Mouse (Mus musculus): ENCODE measurements at regions not wholly inside any gene's neighbourhood (a gene's known extent, or its start where the extent isn't known, plus 50 kb on each side); places are given as distances from the start of the nearest gene placed in this dataset.
A peak's percentile ranks its signal among the peaks of the same experiment; 100 is the strongest.
"Not testable (repeated sequence)": the region's sequence is repeated elsewhere in the genome, so short reads cannot be mapped to it uniquely, and the experiment has no call there.

DNA sequence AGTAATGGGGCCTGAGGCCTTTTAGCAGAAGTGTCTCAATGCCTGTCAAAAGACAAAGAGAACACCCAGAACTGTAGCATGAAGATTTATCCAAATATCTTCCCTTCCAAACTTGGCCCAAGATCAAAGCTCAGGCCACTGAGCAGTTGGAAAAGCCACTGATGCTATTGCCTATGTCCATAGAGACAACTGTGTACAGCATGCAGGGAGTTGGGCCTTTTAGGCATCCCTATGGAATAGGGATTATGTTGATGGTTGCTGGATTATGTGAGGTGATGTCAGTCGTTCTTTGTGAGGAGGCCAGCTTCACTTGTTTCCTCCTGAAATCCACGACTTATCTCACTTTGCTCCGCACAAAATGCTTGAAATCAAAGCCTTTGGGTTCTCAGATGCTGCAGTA lies 153.1 kb upstream of the Gm17728 start:
- DNase-seq (ENCODE audit: low spot score in 2 of 2) = no peak

DNA sequence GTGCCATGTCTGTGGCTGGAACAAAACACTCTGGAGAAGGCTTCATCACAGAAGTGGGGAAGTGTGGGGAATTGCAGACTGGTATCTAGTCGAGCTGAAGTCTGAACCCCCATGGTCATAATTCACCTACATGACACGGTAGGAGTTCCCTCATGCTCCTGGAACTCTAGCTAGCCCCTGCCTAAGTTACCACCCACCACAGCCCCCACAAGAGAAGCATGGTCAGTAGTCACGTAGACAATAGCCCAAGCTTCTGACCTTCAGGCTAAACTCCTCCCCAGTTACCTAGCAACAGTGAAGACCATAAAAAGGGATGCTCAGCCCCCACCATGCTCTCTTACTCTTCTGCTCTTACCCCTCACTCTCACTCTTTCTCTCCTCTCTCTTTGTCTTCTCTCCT lies 143.8 kb upstream of the Gm17728 start:
- DNase-seq (ENCODE audit: low spot score in 2 of 2) = not testable (repeated sequence)

DNA sequence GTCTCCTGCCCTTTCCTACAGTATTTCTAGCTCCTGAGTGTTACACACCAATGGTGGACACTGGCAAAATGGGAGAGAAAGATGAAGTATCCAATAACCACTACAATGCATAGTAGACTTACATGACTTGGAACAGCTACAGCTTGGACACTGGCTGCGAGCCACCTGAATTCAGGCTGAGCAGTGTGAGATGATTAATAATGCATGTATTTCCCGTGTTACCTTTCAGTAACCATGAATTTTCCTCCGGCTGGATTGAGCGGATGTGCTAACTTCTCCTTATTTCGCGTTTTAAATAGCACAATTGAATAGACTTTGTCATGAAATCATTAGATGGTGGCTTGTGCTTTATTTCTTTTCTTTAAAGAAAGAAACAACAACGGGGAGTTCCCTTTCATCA lies 142.4 kb upstream of the Gm17728 start:
- no peak for DNase-seq (ENCODE audit: low spot score in 2 of 2)

DNA sequence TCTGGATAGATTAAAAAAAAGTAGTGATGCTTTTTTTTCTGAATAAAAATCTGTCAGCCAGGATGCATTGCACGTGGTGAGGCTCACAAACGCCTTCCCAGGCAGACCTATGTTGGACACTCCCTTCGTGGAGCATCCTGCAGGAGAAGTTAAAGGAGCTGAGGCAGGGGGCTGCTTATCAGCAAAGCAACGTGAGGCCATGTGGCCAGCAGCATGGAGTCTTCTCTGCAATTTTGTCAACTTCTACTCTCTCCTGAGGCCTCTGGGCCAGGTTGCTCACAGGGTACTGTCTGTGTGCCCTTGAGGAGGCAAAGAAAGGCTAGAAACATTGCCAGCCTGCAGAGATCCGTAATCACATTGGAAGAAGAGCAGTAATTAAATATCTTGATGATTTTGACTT lies 140.0 kb upstream of the Gm17728 start:
- DNase-seq (ENCODE audit: low spot score in 2 of 2) = no peak

DNA sequence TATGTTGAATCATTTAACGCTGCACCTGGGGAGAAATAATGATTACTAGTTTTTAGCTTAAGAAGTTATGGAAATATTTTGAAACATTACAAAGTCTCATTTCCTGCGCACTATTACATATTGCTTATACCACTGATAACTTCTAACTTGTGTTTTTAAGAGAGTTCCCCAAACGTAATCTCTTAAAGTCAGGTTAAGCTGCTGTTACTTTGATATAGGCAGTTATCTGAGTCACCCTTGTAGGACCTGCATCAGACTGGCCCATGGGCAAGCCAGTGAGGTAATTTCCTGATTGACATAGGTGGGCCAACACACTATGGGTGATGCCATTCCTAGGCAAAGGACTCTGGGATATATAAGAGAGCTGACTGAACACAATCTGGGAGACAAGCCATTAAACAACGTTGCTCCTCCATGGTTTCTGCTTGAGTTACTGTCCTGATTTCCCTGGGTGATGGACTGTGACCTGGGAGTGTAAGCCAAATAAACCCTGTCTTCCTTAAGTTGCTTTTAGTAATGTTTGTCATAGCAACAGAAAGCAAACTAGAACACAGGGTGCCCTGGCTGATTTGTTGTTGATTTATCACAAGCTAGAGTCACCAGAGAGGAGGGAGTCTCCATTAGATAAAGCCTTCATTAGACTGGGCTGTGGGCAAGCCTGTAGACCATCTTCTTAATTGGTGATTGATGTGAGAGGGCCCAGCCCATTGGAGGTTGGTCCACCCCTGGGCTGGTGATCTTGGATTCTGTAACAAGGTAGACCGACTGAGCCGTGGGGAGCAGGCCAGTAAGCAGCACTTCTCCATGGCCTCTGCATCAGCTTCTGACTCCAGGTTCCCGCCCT lies 139.3 kb upstream of the Gm17728 start:
- DNase-seq (ENCODE audit: low spot score in 2 of 2) = no peak

DNA sequence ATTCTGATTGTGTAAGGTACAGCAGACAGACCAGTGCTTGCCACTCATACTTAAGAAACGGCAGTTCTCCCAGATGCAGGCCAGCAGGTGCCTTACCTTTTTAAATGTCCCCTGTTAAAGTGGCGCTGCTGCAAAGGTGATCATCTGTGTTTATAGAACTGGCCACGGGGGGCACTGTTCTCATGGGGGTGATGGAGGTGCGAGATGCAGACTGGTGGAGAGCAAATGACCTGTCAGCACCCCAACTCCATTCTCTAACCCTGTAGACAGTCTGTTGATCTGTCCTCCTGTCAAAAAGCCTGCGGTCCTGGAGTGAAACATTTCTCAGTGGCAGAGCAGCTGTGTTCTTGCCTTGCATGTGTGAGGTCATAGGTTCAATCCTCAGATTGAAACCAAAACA lies 135.4 kb upstream of the Gm17728 start:
- no peak for DNase-seq (ENCODE audit: low spot score in 2 of 2)

DNA sequence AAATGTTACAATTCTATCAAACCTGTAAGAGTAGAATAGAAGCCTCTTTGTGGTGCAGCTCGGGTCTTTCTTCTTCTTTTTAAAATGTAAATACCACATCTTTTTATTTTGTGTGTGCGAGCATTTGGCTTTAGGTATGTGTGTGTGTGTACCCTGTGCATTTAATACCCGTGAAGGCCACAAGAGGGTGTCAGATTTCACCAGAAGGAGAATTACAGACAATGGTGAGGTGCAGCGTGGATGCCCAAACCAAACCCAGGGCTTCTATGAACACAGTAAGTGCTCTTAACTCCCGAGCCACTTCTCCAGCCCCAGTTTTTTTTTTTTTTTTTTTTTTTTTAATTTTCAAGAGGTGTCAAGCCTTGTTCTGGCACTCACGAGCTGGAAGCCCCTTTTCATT lies 135.0 kb upstream of the Gm17728 start:
- no peak for DNase-seq (ENCODE audit: low spot score in 2 of 2)

DNA sequence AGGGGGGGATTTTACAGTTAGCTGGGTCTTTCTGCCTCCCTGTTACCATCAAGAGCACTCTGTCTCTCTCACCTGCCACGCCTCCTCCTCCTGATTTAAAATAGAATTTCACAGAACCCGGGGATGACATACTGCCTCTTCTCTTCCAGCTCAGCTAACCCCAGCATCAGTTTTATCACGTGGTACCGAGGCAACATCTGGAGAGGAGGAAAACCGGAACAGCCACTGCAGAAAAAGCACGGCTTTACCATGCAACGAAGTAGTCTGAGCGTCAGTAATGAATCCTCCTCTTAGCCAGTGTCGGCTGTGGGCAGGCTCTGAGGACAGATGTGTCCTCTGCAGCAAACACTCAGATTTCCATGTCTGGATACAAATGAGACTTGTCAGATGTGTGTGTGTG lies 134.2 kb upstream of the Gm17728 start:
- no peak for DNase-seq (ENCODE audit: low spot score in 2 of 2)

DNA sequence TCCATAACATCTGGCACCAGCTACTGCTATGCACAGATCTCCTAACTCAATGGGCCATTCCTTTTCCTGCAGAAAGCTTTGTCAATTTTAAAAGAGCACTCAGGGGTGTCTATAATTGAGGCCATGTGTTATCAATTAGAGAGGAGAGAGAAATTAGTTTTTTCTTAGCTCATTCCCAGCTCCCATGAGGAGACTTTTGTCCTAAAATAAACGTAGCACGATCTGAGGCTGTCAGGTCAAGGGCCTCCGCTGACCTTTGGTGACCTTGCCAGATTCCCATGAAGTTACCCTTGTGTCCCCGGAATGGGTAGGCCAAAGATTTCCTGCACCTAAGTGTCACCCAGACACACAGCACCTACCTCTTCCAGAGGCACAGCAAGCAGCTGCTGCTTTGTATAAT lies 130.3 kb upstream of the Gm17728 start:
- no peak for DNase-seq (ENCODE audit: low spot score in 2 of 2)

DNA sequence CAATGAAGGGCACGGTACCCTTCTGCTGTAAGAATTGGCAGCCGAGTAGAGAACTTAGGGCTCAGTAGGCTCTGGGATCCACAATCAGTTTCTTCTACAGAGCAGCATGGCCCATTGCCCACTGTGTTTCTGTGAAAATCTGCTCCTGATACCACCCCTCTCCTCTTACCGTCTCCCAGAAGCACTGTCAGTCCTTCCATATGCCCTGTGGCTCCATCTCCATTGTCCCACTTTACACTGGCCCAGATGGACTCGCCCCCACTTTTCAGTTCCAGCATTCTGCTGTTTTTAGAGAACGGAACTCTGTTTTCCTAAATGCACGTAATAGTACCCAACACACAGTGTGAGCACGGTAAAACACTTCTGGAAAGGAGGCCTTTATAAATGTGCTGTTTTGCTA lies 129.6 kb upstream of the Gm17728 start:
- peak in 1 of 2 experiments; percentile 32 for DNase-seq (ENCODE audit: low spot score in 2 of 2)

DNA sequence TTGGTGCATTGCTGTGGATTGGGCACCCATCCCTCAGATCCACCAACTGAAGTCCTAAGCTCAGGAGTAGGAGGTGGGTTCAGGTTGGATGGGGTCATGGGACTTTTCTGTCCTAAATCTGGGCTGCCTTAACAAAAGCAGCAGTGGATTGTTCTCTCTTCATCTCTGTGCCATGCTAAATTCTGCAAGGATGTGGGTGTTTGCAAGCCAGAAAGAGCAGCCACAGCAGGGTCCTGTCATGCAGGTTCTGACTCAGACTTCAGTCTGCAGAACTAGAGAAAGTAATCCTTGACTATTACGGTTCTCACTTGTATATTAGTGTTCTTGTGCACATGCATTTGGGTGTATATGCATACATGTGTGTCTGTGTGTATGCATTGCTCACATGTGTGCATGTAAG lies 125.5 kb upstream of the Gm17728 start:
- DNase-seq (ENCODE audit: low spot score in 2 of 2) = no peak

DNA sequence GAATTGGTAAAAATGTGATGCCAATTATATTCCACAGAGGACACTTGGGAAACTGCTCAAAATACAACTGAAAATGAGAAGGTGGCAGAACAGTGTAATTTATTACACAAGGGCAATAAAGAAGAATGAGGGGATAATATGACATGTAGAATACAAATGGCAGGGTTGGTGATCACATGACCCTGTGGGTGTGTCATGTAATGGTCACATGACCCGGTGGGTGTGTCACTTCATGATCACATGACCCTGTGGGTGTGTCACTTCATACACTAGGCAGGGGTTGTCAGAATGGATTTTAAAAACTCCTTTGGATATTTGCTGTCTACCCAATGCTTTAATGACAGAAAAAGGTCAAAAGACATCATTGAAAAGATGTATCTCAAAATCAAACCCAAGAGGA lies 123.6 kb upstream of the Gm17728 start:
- no peak for DNase-seq (ENCODE audit: low spot score in 2 of 2)

DNA sequence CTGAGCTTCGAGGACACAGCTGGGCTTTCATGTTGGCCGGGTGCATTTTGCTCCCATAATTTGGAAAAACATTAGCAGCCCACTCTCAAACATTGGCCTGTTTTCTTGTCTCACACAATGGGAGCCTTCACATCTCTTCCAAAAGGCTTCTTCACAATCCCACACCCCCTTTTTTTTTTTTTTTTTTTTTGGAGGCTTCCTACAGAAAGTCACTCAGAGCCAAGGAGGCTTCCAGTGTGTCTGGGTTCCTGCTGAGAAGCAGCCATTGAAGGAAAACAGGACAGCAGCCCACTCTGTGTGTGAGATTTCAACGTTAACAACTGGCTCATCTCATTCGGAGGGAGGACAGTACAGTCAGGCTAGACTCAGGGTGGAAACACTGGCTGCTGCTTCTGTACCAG lies 120.8 kb upstream of the Gm17728 start:
- DNase-seq (ENCODE audit: low spot score in 2 of 2) = no peak

DNA sequence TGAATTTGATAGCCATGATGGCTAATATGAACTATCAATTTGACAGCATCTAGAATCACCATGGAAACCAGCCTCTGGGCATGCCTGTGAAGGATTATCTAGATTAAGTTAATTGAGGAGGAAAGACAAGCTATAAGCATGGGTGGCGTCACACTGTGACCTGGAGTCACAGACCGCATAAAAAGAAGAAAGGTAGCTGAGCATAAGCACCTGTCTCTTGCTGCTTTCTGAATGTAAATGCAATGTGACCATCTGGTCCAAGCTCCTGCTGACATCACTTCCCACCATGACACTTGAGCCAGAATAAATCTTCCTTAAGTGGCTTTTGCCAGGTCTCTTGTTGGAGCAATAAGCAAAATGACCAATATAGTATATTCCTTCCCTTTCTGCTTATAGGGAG lies 113.4 kb upstream of the Gm17728 start:
- no peak for DNase-seq (ENCODE audit: low spot score in 2 of 2)

DNA sequence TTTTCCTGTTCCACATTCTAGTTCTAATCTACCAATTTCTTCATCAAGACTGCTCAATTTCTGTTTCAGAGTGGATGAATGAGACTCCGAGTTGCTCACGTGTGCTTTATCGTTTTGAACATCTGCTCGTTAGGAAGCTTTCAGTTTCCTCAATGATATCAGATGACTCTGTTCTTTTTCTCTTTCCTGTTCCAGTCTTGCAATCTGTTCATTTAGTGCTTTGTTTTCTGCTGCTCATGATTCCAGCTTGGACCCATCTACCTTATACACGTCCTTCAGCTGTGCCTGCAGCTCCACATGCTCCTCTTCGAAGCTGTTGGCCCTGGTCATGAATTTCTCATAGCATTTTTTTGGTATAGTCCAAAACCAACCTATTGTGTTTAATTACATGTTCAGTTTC lies 99.1 kb upstream of the Gm17728 start:
- no peak for DNase-seq (ENCODE audit: low spot score in 2 of 2)

DNA sequence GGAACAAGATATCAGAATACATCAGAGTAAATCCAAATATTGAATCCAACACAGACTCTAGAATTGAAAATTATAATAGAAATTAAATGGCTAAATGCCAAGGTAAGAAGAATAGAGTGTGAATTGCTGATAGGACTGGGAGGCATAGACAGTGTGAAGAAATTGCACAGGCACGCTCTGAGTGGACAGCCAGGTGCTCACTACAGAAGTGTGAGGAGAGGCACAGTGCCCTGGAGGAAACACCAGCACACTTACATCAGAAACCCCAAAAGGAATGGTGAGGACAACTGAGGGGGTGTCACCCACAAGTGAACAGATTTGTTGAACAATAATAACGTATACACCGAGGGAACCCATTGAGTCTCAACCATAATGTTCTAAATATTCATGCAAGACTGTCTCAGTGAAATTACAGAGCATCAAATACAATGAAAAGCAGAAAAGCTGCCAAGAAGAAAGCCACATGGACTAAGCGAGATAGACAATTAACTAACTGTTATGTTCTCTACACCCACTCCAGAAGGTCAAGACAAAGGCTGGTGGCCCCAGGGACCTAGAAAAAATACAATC lies 92.9 kb upstream of the Gm17728 start:
- DNase-seq (ENCODE audit: low spot score in 2 of 2) = no peak

DNA sequence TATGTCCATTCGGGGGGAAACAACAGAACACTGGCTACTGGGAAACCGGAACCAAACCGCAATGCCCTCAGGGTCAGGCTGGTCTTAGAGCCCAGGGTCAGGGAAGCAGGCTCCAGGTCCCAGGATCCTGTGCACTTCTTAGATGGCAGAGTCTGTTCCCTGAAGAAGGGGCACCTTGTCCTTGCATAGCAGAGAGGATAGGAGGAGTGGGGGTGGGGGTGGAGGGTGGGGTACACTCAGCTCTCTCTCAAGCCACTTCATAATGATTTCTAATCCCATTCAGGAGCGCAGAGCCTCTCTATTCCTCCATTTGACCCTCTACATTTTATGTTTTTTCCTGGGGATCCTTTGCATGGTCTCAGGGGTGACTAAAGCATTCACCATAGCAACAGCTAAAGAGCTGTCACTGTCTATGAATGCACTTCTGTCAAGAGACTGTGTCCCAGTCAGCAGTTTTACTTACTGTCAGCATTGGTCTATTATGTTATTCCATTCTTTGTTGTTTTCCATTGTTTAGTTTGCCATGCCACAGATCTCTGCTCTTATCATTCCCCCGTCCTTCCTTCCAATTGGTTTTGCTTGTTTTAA lies 64.2 kb upstream of the Gm17728 start:
- no peak for DNase-seq (ENCODE audit: low spot score in 2 of 2)
